Mouse (Mus musculus): ENCODE measurements around the gene Irf3.

DNA sequence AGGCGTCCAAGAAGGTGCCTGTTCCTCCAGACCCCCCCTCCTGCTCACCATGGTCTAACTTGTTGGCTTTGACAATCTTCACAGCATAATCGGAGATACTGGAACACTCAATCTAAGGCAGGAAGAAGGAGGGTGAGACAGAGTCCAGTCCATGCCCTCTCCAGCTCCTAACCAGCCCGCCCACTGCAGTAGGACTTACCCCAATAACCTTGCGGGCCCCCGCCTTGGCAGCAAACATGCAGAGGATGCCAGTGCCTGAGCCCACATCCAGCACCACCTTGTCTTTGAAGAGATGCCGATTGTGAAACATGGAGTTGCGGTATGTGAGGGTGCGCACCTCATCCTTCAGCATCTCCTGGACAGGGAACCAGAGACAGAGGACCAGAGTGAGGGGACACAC is 15.9 kb upstream of the Irf3 start:
- TF ChIP-seq HCFC1 (IDR thresholded peaks at IDR 0.05; ENCODE audit: borderline replicate concordance, insufficient read depth, low read length), result no peak
- no peak for TF ChIP-seq MAFK (IDR thresholded peaks at IDR 0.05; ENCODE audit: insufficient read depth, low read depth, low read length)
- TF ChIP-seq CHD2 (IDR thresholded peaks at IDR 0.05; ENCODE audit: low read depth, low read length), result no peak
- TF ChIP-seq ZNF384 (IDR thresholded peaks at IDR 0.05; ENCODE audit: low read depth, low read length), result no peak
- no peak for TF ChIP-seq ZC3H11A (IDR thresholded peaks at IDR 0.05; ENCODE audit: borderline replicate concordance, low read depth, low read length)
